Mouse (Mus musculus): ENCODE data around the gene Defb23. TPM values are rescaled to one million over a fixed set of nuclear protein-coding genes. Genes with fewer than 3 reads are reported as not detected.

Defb23 gene
- polyA plus RNA-seq (2012; rRNA removed), result not detected in 2 replicates

GRCm38 (mm10) chr2:152464570-152465150 is at the start of gene Defb23:
TSS of gene Defb23 (minus strand) at chr2:152464620.

GRCm38 (mm10) chr2:152511592-152511991 is 47.2 kb upstream of the Defb23 start, which contains the start of gene Defb26:
TSS of gene Defb26 (minus strand) at chr2:152511692.

DNA sequence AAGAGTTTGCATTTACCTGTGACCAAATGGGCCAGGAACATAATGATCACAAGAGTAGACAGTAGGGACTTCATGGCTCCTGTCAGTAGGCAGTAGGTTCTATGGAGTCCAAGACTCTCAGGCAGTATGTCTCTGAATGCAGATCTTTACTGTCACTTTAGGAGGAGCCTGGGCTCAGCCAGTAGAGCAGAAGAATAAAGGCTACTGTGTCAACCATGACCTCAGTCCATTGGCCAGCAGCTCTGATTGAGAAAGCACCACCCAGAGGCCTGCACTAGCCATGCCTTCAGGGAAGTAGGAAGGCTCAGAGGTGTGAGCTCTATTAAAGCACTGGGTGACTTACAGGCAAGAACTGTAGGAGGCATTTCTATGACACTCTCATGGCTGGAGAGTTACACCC is 25.6 kb upstream of the Defb23 start, which contains the start of gene Defb22:
Defb22 (minus strand) TSS at position 101 of the 400 bp plus-strand sequence.

GRCm38 (mm10) chr2:152476763-152477162 is 12.3 kb upstream of the Defb23 start, which contains the start of gene Defb20:
TSS of gene Defb20 (plus strand) at chr2:152477063.

DNA sequence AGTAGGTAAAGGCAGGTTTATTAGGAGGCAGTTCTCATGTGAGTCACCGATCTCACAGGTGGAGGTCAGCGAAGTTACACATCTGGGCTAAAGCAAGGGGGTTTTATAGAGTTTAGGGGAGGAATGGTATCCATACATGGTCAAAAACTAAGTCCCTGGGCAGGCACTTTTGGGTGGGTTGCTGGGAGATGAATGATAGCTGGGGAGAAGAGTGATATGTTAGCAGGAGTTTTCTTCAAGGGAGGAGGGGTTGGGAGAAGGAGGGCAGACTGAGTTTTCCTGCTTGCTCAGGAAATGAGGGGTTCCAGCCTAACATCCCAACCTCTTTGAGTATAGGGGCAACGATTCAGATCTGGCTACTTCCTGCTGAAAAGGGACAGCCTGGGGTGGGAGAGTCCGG is 49.1 kb downstream of the Defb23 start, which contains the start of gene 6820408C15Rik:
6820408C15Rik (plus strand) TSS at position 301 of the 400 bp plus-strand sequence.

DNA sequence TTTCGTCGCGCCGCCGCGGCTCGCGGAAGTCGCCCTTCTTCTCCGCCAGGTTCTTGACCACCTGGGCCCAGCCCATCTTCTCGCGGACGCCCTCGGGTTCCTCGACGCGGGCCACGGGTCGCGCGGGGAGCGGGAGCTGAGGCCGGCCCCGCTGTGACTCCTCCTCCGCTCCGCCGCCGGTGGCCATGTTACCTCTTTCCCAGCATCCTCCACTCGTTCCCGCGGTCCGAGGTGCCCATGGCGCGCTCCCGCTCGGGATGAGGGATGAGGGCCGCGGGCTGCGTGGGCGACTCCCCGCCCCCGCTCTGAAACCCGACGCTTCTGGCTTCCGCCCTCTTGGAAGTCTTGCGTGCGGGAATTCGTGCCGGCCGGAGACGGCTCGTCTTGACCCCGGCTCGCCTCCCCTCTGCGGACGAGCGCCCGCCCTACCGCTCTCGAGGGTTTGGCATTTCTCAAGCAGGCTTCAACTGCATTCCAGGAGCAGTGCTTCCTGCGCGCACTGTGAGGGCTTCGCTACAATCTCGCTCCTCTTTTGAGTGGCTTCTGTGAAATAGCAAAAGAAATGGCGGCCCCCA is 49.7 kb downstream of the Defb23 start, which contains the start of gene Zcchc3:
Zcchc3 (minus strand) TSS at position 437 of the 575 bp plus-strand sequence.

Other genes with a start within 250 kb of the Defb23 start
- 12.7 and 14.1 TPM in 2 replicates for gene Csnk2a1, start 237.8 kb downstream of the Defb23 start, polyA plus RNA-seq (2012; rRNA removed)
- gene Tbc1d20, start 170.8 kb downstream of the Defb23 start, polyA plus RNA-seq (2012; rRNA removed), result 54.5 and 56.4 TPM in 2 replicates
- 335 and 401 TPM in 2 replicates for gene Rbck1, start 132.0 kb downstream of the Defb23 start, polyA plus RNA-seq (2012; rRNA removed)
- gene Trib3, start 120.6 kb downstream of the Defb23 start, polyA plus RNA-seq (2012; rRNA removed), result 3.9 and 6.1 TPM in 2 replicates
- 0.24 and 0.27 TPM in 2 replicates for gene Nrsn2, start 88.0 kb downstream of the Defb23 start, polyA plus RNA-seq (2012; rRNA removed)
- 47.1 and 55.3 TPM in 2 replicates for gene Sox12, start 66.6 kb downstream of the Defb23 start, polyA plus RNA-seq (2012; rRNA removed)
- 10.0 and 11.5 TPM in 2 replicates for gene Zcchc3, start 49.6 kb downstream of the Defb23 start, polyA plus RNA-seq (2012; rRNA removed)
- gene 6820408C15Rik, start 49.0 kb downstream of the Defb23 start, polyA plus RNA-seq (2012; rRNA removed), result 4.9 and 5.1 TPM in 2 replicates
- 0.39 TPM in 1 of 2 replicates, not detected in the other for gene Defb20, start 12.4 kb upstream of the Defb23 start, polyA plus RNA-seq (2012; rRNA removed)
- not detected in 2 replicates for gene Defb22, start 25.5 kb upstream of the Defb23 start, polyA plus RNA-seq (2012; rRNA removed)
- gene Defb26, start 47.1 kb upstream of the Defb23 start, polyA plus RNA-seq (2012; rRNA removed), result not detected in 2 replicates
- not detected in 2 replicates for gene Defb28, start 53.6 kb upstream of the Defb23 start, polyA plus RNA-seq (2012; rRNA removed)
- gene Defb29, start 75.5 kb upstream of the Defb23 start, polyA plus RNA-seq (2012; rRNA removed), result not detected in 2 replicates
- gene Gm17416, start 104.7 kb upstream of the Defb23 start, polyA plus RNA-seq (2012; rRNA removed), result not detected in 2 replicates
- not detected in 2 replicates for gene Defb21, start 108.1 kb upstream of the Defb23 start, polyA plus RNA-seq (2012; rRNA removed)
- 39.7 and 66.9 TPM in 2 replicates for gene Defb19, start 115.7 kb upstream of the Defb23 start, polyA plus RNA-seq (2012; rRNA removed)
- not detected in 2 replicates for gene Defb45, start 134.8 kb upstream of the Defb23 start, polyA plus RNA-seq (2012; rRNA removed)
- 0.46 and 0.64 TPM in 2 replicates for gene Defb36, start 139.7 kb upstream of the Defb23 start, polyA plus RNA-seq (2012; rRNA removed)
- gene Defb25, start 158.4 kb upstream of the Defb23 start, polyA plus RNA-seq (2012; rRNA removed), result 1.7 TPM in 1 of 2 replicates, not detected in the other
- gene Rem1, start 162.3 kb upstream of the Defb23 start, polyA plus RNA-seq (2012; rRNA removed), result 25.0 and 28.2 TPM in 2 replicates
- gene H13, start 204.8 kb upstream of the Defb23 start, polyA plus RNA-seq (2012; rRNA removed), result 330 and 441 TPM in 2 replicates
- 3.7 and 4.2 TPM in 2 replicates for gene Mcts2, start 222.4 kb upstream of the Defb23 start, polyA plus RNA-seq (2012; rRNA removed)